Mouse (Mus musculus) spleen, postnatal 10 days (tissue): ENCODE data around the gene Sphk1.
A peak's percentile ranks its signal among the peaks of the same experiment; 100 is the strongest.

Experiments
- DNase-seq, 2 experiments: peaks; one replicate each; pipeline ENCODE4 v3.0.0; 2021 to 2022; ENCODE audit warnings: low spot score in 2 of 2

Sphk1 gene

DNA sequence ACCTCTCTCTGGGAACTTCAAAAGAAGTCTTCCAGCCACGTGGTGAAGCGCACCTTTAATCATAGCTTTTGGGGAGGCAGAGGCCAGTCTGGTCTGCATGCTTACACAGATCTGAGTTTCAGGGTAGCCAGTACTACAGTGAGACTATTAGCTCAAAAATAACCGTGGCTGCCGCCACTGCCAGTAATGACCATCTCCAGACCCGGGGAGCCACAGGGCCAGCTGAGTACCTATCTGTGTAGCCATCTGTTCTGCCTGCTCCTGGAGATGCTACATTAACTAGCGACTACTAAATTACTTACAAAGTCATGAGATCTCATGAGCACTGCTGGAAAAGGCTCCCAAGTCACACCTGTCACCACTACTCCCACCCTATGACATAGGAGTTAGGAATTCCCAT lies 44.3 kb downstream of the Sphk1 start:
- no peak for DNase-seq

DNA sequence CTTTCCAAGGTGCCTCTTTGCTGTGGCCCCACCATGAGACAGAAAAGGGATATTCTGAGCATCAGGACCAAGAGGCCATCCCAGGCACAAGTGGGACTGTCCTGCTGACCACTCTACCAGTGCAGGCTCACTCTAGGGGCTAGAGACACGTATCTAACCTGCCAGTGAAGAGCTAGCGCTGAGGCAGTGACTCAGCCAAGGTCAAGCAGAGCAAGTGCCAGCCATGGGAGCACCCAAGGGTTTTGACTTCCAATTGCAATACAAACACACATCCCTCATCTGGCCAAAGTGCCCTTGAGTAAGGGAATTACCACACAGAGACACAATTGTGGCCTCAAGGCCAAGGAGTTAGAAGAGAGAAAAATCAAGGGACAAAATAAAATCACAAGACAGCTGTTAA lies 44.7 kb downstream of the Sphk1 start:
- no peak for DNase-seq

- DNase-seq, result no peak
Measured at GRCm38 (mm10) chr11:116579280-116579679, 48.6 kb downstream of the Sphk1 start.

- peak in 1 of 2 experiments; percentile 50 for DNase-seq
Measured at GRCm38 (mm10) chr11:116580031-116580652, 49.4 kb downstream of the Sphk1 start.

DNA sequence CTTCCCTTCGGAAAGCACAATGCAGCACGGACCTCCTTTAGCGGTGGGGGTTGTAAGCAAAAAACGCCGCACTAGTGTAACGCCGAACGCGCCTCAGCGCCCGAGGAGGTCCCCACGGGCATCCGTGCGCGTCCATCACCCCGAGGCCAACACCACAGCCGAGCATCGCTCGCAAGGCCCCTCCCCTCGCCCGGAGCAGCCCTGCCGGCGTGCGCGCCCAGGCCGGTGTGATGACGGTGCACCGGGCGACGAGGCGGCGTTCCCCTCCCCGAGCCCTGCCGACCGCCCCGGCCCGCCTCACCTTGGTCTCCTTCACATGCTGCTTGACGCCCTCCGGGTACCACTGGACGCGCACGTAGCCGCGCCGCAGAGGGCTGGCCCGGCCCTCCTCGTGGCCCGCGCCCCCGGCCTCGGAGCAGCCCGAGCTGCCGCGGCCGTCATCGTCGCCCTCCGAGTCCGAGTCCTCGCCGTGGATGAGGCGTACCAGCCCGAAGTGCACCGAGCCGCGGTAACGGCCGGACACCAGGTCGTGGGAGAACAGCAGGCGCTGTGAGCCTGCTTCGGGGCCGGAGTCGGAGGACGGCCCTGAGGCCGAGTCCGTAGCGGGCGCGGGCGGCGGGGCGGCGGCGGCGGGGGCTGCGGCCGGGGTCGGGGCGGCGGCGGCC lies 50.1 kb downstream of the Sphk1 start:
- DNase-seq, result peak; percentile 75 to 81

DNA sequence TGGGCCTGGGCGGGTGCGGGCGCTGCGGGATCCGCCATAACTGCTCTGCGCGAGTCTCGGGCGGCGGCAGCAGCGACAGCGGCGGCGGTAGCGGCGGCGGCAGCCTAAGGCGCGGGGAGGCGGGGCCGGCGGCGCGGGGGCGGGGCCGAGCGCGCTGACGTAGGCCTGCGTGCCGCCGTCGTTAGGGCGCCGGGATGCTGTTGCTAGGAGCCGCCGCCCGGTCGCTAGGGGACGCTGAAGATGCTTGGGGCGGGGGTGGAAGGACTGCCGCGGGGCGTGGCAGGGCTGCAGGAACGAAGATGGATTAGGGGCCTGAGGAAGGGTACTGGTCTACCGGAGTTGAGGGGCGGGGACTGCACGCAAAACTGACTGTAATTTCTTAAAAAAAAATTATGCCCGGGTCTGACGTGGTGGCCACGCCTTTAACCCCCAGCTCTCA lies 50.7 kb downstream of the Sphk1 start, which contains the start of gene Ube2o:
Ube2o (minus strand) TSS at position 72 of the 439 bp plus-strand sequence.
- peak; percentile 89 to 93 for DNase-seq

DNA sequence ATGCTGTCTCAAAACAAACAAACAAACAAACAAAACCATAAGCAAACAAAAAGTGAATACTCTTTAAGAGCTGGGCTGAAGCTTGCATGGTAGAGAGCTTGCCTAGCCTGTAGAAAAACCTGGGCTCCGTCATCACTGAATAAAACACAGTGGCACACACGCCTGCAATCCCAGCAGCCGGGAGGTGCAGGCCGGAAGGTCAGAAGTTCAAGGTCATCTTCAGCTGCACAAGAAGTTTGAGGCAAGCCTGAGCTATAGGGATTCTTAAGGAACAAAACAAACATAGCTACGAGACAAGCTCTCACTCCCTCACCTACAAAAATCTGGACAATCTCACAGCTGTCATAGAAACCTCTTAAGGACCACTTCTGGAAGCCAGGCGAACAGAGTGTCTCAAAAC lies 55.0 kb downstream of the Sphk1 start:
- DNase-seq, result no peak
